Mouse (Mus musculus) right cerebral cortex, postnatal 14 days (tissue): Measurements from ENCODE around the gene Gm18336.
"Not testable (repeated sequence)": the region's sequence is repeated elsewhere in the genome, so short reads cannot be mapped to it uniquely, and the experiment has no call there.

Experiments
- DNase-seq: peaks from one replicate; pipeline ENCODE4 v3.0.0; 2022

Gene Gm18336

GRCm38 (mm10) chrX:73398636-73399035, at the start of gene Gm18336:
Gm18336 (minus strand) TSS chrX:73398736.
- not testable (repeated sequence) for DNase-seq

GRCm38 (mm10) chrX:73441428-73441827, 42.9 kb upstream of the Gm18336 start:
- no peak for DNase-seq

- no peak for DNase-seq
Measured at GRCm38 (mm10) chrX:73435252-73435651, 36.7 kb upstream of the Gm18336 start, which contains the start of gene Trex2. Trex2 (minus strand) TSS chrX:73435344.

GRCm38 (mm10) chrX:73432850-73433249, 34.3 kb upstream of the Gm18336 start:
- no peak for DNase-seq

- no peak for DNase-seq
Measured at GRCm38 (mm10) chrX:73430036-73430435, 31.5 kb upstream of the Gm18336 start.

- no peak for DNase-seq
Measured at GRCm38 (mm10) chrX:73412767-73413166, 14.2 kb upstream of the Gm18336 start.

- no peak for DNase-seq
Measured at GRCm38 (mm10) chrX:73410880-73411517, 12.5 kb upstream of the Gm18336 start, which contains the start of gene Zfp92. Zfp92 (plus strand) TSS chrX:73411096.

- DNase-seq, result no peak
Measured at GRCm38 (mm10) chrX:73401616-73402015, 3.1 kb upstream of the Gm18336 start.

- no peak for DNase-seq
Measured at GRCm38 (mm10) chrX:73400951-73401350, 2.4 kb upstream of the Gm18336 start.

- no peak for DNase-seq
Measured at GRCm38 (mm10) chrX:73396446-73396845, 2.1 kb downstream of the Gm18336 start.

GRCm38 (mm10) chrX:73391481-73391880, 7.1 kb downstream of the Gm18336 start:
- no peak for DNase-seq

GRCm38 (mm10) chrX:73384924-73385323, 13.6 kb downstream of the Gm18336 start:
- DNase-seq, result no peak

- no peak for DNase-seq
Measured at GRCm38 (mm10) chrX:73384419-73384818, 14.1 kb downstream of the Gm18336 start.

- no peak for DNase-seq
Measured at GRCm38 (mm10) chrX:73363291-73363690, 35.2 kb downstream of the Gm18336 start.

GRCm38 (mm10) chrX:73356719-73357118, 41.8 kb downstream of the Gm18336 start:
- no peak for DNase-seq

GRCm38 (mm10) chrX:73356163-73356562, 42.4 kb downstream of the Gm18336 start:
- DNase-seq, result no peak
